ENCODE assay signal across 12 mouse cellular contexts in genomic region chr9:77429230-77430015, GRCm38 (mm10).
DNase-seq lines count a peak whose midpoint lies in the region; ATAC-seq and TF ChIP-seq lines count a peak whose summit lies in the region.
"Had no signal": no experiment of that assay in that cellular context is flagged by ENCODE, and none has a peak within 500 bp of the region (broad histone marks: within the 10 kb centered on the region; RNA-seq: fewer than 3 reads in every experiment).

No protein-coding gene starts in this region.

- DNase-seq in heart, adult 18-20 months, result peak; percentile 20 to 52
- no peak for DNase-seq in heart, postnatal 25 days (ENCODE audit: low spot score)
- DNase-seq in lung, adult 2 months, result no peak
- DNase-seq in limb, embryonic 10.5 days (ENCODE audit: low spot score), result no peak
- DNase-seq in left cerebral cortex, postnatal 25 days (ENCODE audit: low spot score in 2 of 2), result no peak
- no peak for DNase-seq in cerebellum, adult 9-11 months
- DNase-seq: cerebellum, adult 9-10 months; left cerebral cortex, postnatal 4 days; thymus, adult 18-20 months had no signal

- H3K27ac ChIP-seq in lung, embryonic 15.5 days, result no peak overlapping the region
- H3K27ac ChIP-seq in limb, embryonic 10.5 days, result peak overlapping the region; percentile 14; the same call in 1 of the 2 replicates
- H3K27ac ChIP-seq in forebrain, embryonic 16.5 days (ENCODE audit: low read length), result no peak overlapping the region

- H3K9ac ChIP-seq in lung, embryonic 15.5 days, result no peak overlapping the region
- no peak overlapping the region for H3K9ac ChIP-seq in forebrain, embryonic 16.5 days (replicated peaks; ENCODE audit: low read depth, low read length)

- WGBS in lung, embryonic 15.5 days, result 57% methylated on average over 11 of the region's 11 CpGs
- 46% methylated on average over 11 of the region's 11 CpGs for WGBS in lung, adult 2 months
- 77% methylated on average over 11 of the region's 11 CpGs for WGBS in limb, embryonic 10.5 days
- WGBS in forebrain, embryonic 16.5 days, result 89% methylated on average over 11 of the region's 11 CpGs

- peaks cover 29% of the 10 kb centered on the region for H3K4me1 ChIP-seq in lung, embryonic 15.5 days
- H3K4me1 ChIP-seq in lung, adult 2 months (ENCODE audit: control insufficient read depth, insufficient read depth, low read length), result peaks cover 8% of the 10 kb centered on the region
- peaks cover 38% of the 10 kb centered on the region for H3K4me1 ChIP-seq in limb, embryonic 10.5 days
- H3K4me1 ChIP-seq in forebrain, embryonic 16.5 days (replicated peaks; ENCODE audit: control insufficient read depth, insufficient read depth, low read length), result peaks cover 5% of the 10 kb centered on the region

- intact Hi-C loops in heart, postnatal 25 days (cut with DNase I), result loop anchor here (10.0 kb wide), 1 partner anchor 115 kb away; the partner anchor contains the start of gene Lrrc1
- intact Hi-C loops in left cerebral cortex, postnatal 25 days (cut with DNase I), result no loop called here

- no peaks in the 10 kb centered on the region for H3K36me3 ChIP-seq in lung, embryonic 15.5 days
- H3K36me3 ChIP-seq in limb, embryonic 10.5 days, result peaks cover 10% of the 10 kb centered on the region
- H3K36me3 ChIP-seq in forebrain, embryonic 16.5 days (ENCODE audit: control insufficient read depth, insufficient read depth), result no peaks in the 10 kb centered on the region
- H3K36me3 ChIP-seq: G1E had no signal

- no peaks in the 10 kb centered on the region for H3K9me3 ChIP-seq in lung, embryonic 15.5 days
- H3K9me3 ChIP-seq in limb, embryonic 10.5 days (replicated peaks), result no peaks in the 10 kb centered on the region
- no peaks in the 10 kb centered on the region for H3K9me3 ChIP-seq in forebrain, embryonic 16.5 days (ENCODE audit: control insufficient read depth, low read length)

- TF ChIP-seq CTCF in lung, adult 2 months (IDR thresholded peaks at IDR 0.05; ENCODE audit: insufficient read depth, low read length), result no peak

- ATAC-seq in lung, embryonic 15.5 days (ENCODE audit: borderline replicate concordance, extremely low read depth, low FRiP score, low TSS enrichment), result no peak
- no peak for ATAC-seq in forebrain, embryonic 16.5 days

- TF ChIP-seq POLR2A in lung, adult 2 months (IDR thresholded peaks at IDR 0.05; ENCODE audit: borderline replicate concordance, extremely low read depth, low read depth, low read length), result no peak

- peak overlapping the region; percentile 6; the same call in 1 of the 2 replicates for H3K4me2 ChIP-seq in lung, embryonic 15.5 days
- H3K4me2 ChIP-seq in forebrain, embryonic 16.5 days (ENCODE audit: low read length), result no peak overlapping the region

- no peaks in the 10 kb centered on the region for H3K27me3 ChIP-seq in lung, embryonic 15.5 days
- no peaks in the 10 kb centered on the region for H3K27me3 ChIP-seq in limb, embryonic 10.5 days (ENCODE audit: low read depth, poor library complexity, severe bottlenecking)
- no peaks in the 10 kb centered on the region for H3K27me3 ChIP-seq in forebrain, embryonic 16.5 days (replicated peaks; ENCODE audit: control insufficient read depth, insufficient read depth, low read length)

- no peak overlapping the region for H3K4me3 ChIP-seq in lung, embryonic 15.5 days
- no peak overlapping the region for H3K4me3 ChIP-seq in lung, adult 2 months (replicated peaks; ENCODE audit: extremely low read depth, low read depth, low read length)
- H3K4me3 ChIP-seq in limb, embryonic 10.5 days, result no peak overlapping the region
- no peak overlapping the region for H3K4me3 ChIP-seq in forebrain, embryonic 16.5 days (replicated peaks; ENCODE audit: low read length)

Comparison
In these comparisons a context has a peak if more than half of its experiments do, and no peak if none do; other contexts are left out.
1. DNase-seq: peak in heart, adult 18-20 months (2 of 2); none in heart, postnatal 25 days (single experiment), lung, adult 2 months (single experiment), limb, embryonic 10.5 days (single experiment), left cerebral cortex, postnatal 25 days (0 of 2) and cerebellum, adult 9-11 months (single experiment).